Mouse (Mus musculus): Measurements from ENCODE around the gene Lime1. TPM values are rescaled to one million over a fixed set of nuclear protein-coding genes. Genes with fewer than 3 reads are reported as not detected.

The Lime1 gene
- polyA plus RNA-seq, 1 experiment from 2014 or later: 16.3 TPM

GRCm38 (mm10) chr2:181403722-181404121 lies 23.8 kb downstream of the Lime1 start:
- Histone ChIP-seq H3K27me3 (replicated peaks; ENCODE audit: control insufficient read depth, insufficient read depth, low read length) (no peaks in the 10 kb centered on the region), H3K4me2 (ENCODE audit: low read depth, low read length) (no peak overlapping the region), H3K27ac (ENCODE audit: low read length) (no peak overlapping the region), H3K9ac (ENCODE audit: low read depth, low read length) (no peak overlapping the region), H3K9me3 (ENCODE audit: control insufficient read depth, low read length) (no peaks in the 10 kb centered on the region), H3K4me1 (ENCODE audit: control insufficient read depth, insufficient read depth, low read length) (no peaks in the 10 kb centered on the region), H3K4me3 (ENCODE audit: low read length) (no peak overlapping the region), H3K36me3 (ENCODE audit: control insufficient read depth, insufficient read depth, low read length) (no peaks in the 10 kb centered on the region)
- no peak for ATAC-seq
- WGBS: 89% methylated on average over 3 of the region's 3 CpGs

- H3K4me2 ChIP-seq (ENCODE audit: low read depth, low read length): no peak overlapping the region
- 81% methylated on average over 7 of the region's 7 CpGs for WGBS
Measured at GRCm38 (mm10) chr2:181409643-181410042, 29.8 kb downstream of the Lime1 start.

GRCm38 (mm10) chr2:181410760-181411473 lies 31.0 kb downstream of the Lime1 start:
- Histone ChIP-seq H3K4me1 (ENCODE audit: control insufficient read depth, insufficient read depth, low read length) (no peaks in the 10 kb centered on the region), H3K27me3 (replicated peaks; ENCODE audit: control insufficient read depth, insufficient read depth, low read length) (no peaks in the 10 kb centered on the region), H3K9me3 (ENCODE audit: control insufficient read depth, low read length) (no peaks in the 10 kb centered on the region), H3K27ac (ENCODE audit: low read length) (no peak overlapping the region), H3K36me3 (ENCODE audit: control insufficient read depth, insufficient read depth, low read length) (no peaks in the 10 kb centered on the region), H3K4me2 (ENCODE audit: low read depth, low read length) (no peak overlapping the region), H3K4me3 (ENCODE audit: low read length) (no peak overlapping the region), H3K9ac (ENCODE audit: low read depth, low read length) (no peak overlapping the region)
- WGBS: 49% methylated on average over 4 of the region's 4 CpGs
- 0 out of 2 replicates have a peak, but pooled peaks have one; percentile 63 for ATAC-seq

More at GRCm38 (mm10) chr2:181409643-181410042, 29.8 kb downstream of the Lime1 start:
- Histone ChIP-seq H3K9ac (ENCODE audit: low read depth, low read length) (no peak overlapping the region), H3K27me3 (replicated peaks; ENCODE audit: control insufficient read depth, insufficient read depth, low read length) (no peaks in the 10 kb centered on the region), H3K4me1 (ENCODE audit: control insufficient read depth, insufficient read depth, low read length) (no peaks in the 10 kb centered on the region), H3K27ac (ENCODE audit: low read length) (no peak overlapping the region), H3K9me3 (ENCODE audit: control insufficient read depth, low read length) (no peaks in the 10 kb centered on the region), H3K4me3 (ENCODE audit: low read length) (no peak overlapping the region), H3K36me3 (ENCODE audit: control insufficient read depth, insufficient read depth, low read length) (no peaks in the 10 kb centered on the region)
- no peak for ATAC-seq

- no peak overlapping the region for H3K4me3 ChIP-seq (ENCODE audit: low read length)
- no peaks in the 10 kb centered on the region for H3K9me3 ChIP-seq (ENCODE audit: control insufficient read depth, low read length)
- no peaks in the 10 kb centered on the region for H3K4me1 ChIP-seq (ENCODE audit: control insufficient read depth, insufficient read depth, low read length)
- no peak for ATAC-seq
- no peak overlapping the region for H3K27ac ChIP-seq (ENCODE audit: low read length)
- H3K36me3 ChIP-seq (ENCODE audit: control insufficient read depth, insufficient read depth, low read length): no peaks in the 10 kb centered on the region
- no peak overlapping the region for H3K9ac ChIP-seq (ENCODE audit: low read depth, low read length)
- H3K4me2 ChIP-seq (ENCODE audit: low read depth, low read length): no peak overlapping the region
- WGBS: 62% methylated on average over 2 of the region's 2 CpGs
- H3K27me3 ChIP-seq (replicated peaks; ENCODE audit: control insufficient read depth, insufficient read depth, low read length): no peaks in the 10 kb centered on the region
Measured at GRCm38 (mm10) chr2:181413141-181413540, 33.3 kb downstream of the Lime1 start.

GRCm38 (mm10) chr2:181415945-181416344 lies 36.1 kb downstream of the Lime1 start:
- H3K36me3 ChIP-seq (ENCODE audit: control insufficient read depth, insufficient read depth, low read length): no peaks in the 10 kb centered on the region
- no peaks in the 10 kb centered on the region for H3K27me3 ChIP-seq (replicated peaks; ENCODE audit: control insufficient read depth, insufficient read depth, low read length)
- H3K9me3 ChIP-seq (ENCODE audit: control insufficient read depth, low read length): no peaks in the 10 kb centered on the region
- no peak overlapping the region for H3K9ac ChIP-seq (ENCODE audit: low read depth, low read length)
- 49% methylated on average over 3 of the region's 3 CpGs for WGBS
- no peak for ATAC-seq
- no peaks in the 10 kb centered on the region for H3K4me1 ChIP-seq (ENCODE audit: control insufficient read depth, insufficient read depth, low read length)
- no peak overlapping the region for H3K4me2 ChIP-seq (ENCODE audit: low read depth, low read length)
- H3K4me3 ChIP-seq (ENCODE audit: low read length): no peak overlapping the region
- H3K27ac ChIP-seq (ENCODE audit: low read length): no peak overlapping the region

- no peak overlapping the region for H3K4me3 ChIP-seq (ENCODE audit: low read length)
- no peaks in the 10 kb centered on the region for H3K36me3 ChIP-seq (ENCODE audit: control insufficient read depth, insufficient read depth, low read length)
- no peak for ATAC-seq
- no peaks in the 10 kb centered on the region for H3K9me3 ChIP-seq (ENCODE audit: control insufficient read depth, low read length)
- H3K4me2 ChIP-seq (ENCODE audit: low read depth, low read length): no peak overlapping the region
- no peaks in the 10 kb centered on the region for H3K27me3 ChIP-seq (replicated peaks; ENCODE audit: control insufficient read depth, insufficient read depth, low read length)
- H3K9ac ChIP-seq (ENCODE audit: low read depth, low read length): no peak overlapping the region
- 71% methylated on average over 7 of the region's 7 CpGs for WGBS
- no peaks in the 10 kb centered on the region for H3K4me1 ChIP-seq (ENCODE audit: control insufficient read depth, insufficient read depth, low read length)
- H3K27ac ChIP-seq (ENCODE audit: low read length): no peak overlapping the region
Measured at GRCm38 (mm10) chr2:181419359-181419758, 39.5 kb downstream of the Lime1 start.

GRCm38 (mm10) chr2:181420426-181420825 lies 40.5 kb downstream of the Lime1 start:
- H3K9ac ChIP-seq (ENCODE audit: low read depth, low read length): no peak overlapping the region
- no peaks in the 10 kb centered on the region for H3K4me1 ChIP-seq (ENCODE audit: control insufficient read depth, insufficient read depth, low read length)
- no peaks in the 10 kb centered on the region for H3K9me3 ChIP-seq (ENCODE audit: control insufficient read depth, low read length)
- WGBS: 74% methylated on average over 4 of the region's 4 CpGs
- no peak overlapping the region for H3K27ac ChIP-seq (ENCODE audit: low read length)
- H3K4me3 ChIP-seq (ENCODE audit: low read length): no peak overlapping the region
- H3K4me2 ChIP-seq (ENCODE audit: low read depth, low read length): no peak overlapping the region
- no peak for ATAC-seq
- no peaks in the 10 kb centered on the region for H3K36me3 ChIP-seq (ENCODE audit: control insufficient read depth, insufficient read depth, low read length)
- no peaks in the 10 kb centered on the region for H3K27me3 ChIP-seq (replicated peaks; ENCODE audit: control insufficient read depth, insufficient read depth, low read length)

- Histone ChIP-seq H3K27ac (ENCODE audit: low read length) (no peak overlapping the region), H3K4me1 (ENCODE audit: control insufficient read depth, insufficient read depth, low read length) (no peaks in the 10 kb centered on the region), H3K36me3 (ENCODE audit: control insufficient read depth, insufficient read depth, low read length) (no peaks in the 10 kb centered on the region), H3K27me3 (replicated peaks; ENCODE audit: control insufficient read depth, insufficient read depth, low read length) (no peaks in the 10 kb centered on the region), H3K9me3 (ENCODE audit: control insufficient read depth, low read length) (no peaks in the 10 kb centered on the region), H3K4me2 (ENCODE audit: low read depth, low read length) (no peak overlapping the region), H3K9ac (ENCODE audit: low read depth, low read length) (no peak overlapping the region), H3K4me3 (ENCODE audit: low read length) (no peak overlapping the region)
- WGBS: 70% methylated on average over 4 of the region's 4 CpGs
- ATAC-seq: no peak
Measured at GRCm38 (mm10) chr2:181420903-181421638, 41.2 kb downstream of the Lime1 start.

GRCm38 (mm10) chr2:181423834-181424233 lies 44.0 kb downstream of the Lime1 start:
- Histone ChIP-seq H3K27ac (ENCODE audit: low read length) (no peak overlapping the region), H3K4me3 (ENCODE audit: low read length) (no peak overlapping the region), H3K9me3 (ENCODE audit: control insufficient read depth, low read length) (no peaks in the 10 kb centered on the region), H3K9ac (ENCODE audit: low read depth, low read length) (no peak overlapping the region), H3K4me1 (ENCODE audit: control insufficient read depth, insufficient read depth, low read length) (no peaks in the 10 kb centered on the region), H3K27me3 (replicated peaks; ENCODE audit: control insufficient read depth, insufficient read depth, low read length) (no peaks in the 10 kb centered on the region), H3K36me3 (ENCODE audit: control insufficient read depth, insufficient read depth, low read length) (no peaks in the 10 kb centered on the region), H3K4me2 (ENCODE audit: low read depth, low read length) (no peak overlapping the region)
- no peak for ATAC-seq
- 88% methylated on average over 9 of the region's 9 CpGs for WGBS
